Comparison of ENCODE assay signal across 10 mouse cellular contexts in the genomic region with DNA sequence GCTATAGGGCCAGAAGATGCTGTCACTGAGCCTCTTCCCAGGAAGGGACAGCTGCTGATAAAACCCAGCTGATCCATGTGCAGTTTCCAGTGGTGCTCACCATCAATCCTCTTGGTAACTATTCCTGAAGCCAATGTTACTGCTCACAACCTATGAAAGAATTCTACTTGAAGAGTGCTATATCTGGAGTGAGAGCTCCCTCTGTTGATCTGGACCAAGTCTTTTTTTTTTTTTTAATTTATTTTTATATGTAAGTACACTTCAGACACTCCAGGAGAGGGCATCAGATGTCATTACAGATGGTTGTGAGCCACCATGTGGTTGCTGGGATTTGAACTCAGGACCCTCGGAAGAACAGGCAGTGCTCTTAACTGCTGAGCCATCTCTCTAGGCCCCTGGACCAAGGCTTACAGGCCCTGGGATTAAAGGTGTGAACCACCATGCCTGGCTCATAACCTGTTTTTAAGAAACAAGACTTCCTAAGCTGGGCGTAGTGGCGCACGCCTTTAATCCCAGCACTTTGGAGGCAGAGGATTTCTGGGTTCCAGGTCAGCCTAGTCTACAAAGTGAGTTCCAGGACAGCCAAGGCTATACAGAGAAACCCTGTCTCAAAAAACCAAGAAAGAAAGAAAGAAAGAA. TPM values are rescaled to one million over a fixed set of nuclear protein-coding genes. Genes with fewer than 3 reads are reported as not detected.
A peak's percentile ranks its signal among the peaks of the same experiment; 100 is the strongest.
DNase-seq lines count a peak whose midpoint lies in the region; ATAC-seq and TF ChIP-seq lines count a peak whose summit lies in the region.
"Had no signal": no experiment of that assay in that cellular context is flagged by ENCODE, and none has a peak within 500 bp of the region (broad histone marks: within the 10 kb centered on the region; RNA-seq: fewer than 3 reads in every experiment).

No protein-coding gene starts in this region.

- no peak overlapping the region for H3K4me3 ChIP-seq in hindbrain, postnatal 0 days (ENCODE audit: low read length)
- no peak overlapping the region for H3K4me3 ChIP-seq in hindbrain, embryonic 12.5 days
- no peak overlapping the region for H3K4me3 ChIP-seq in midbrain, embryonic 14.5 days (replicated peaks; ENCODE audit: low read depth, low read length)
- no peak overlapping the region for H3K4me3 ChIP-seq in midbrain, embryonic 13.5 days (replicated peaks)
- no peak overlapping the region for H3K4me3 ChIP-seq in stomach, postnatal 0 days (ENCODE audit: low read depth, low read length)
- H3K4me3 ChIP-seq: forebrain, embryonic 12.5 days had no signal

- H3K4me2 ChIP-seq in hindbrain, postnatal 0 days (ENCODE audit: low read depth, low read length): no peak overlapping the region
- H3K4me2 ChIP-seq in hindbrain, embryonic 12.5 days (replicated peaks): no peak overlapping the region
- no peak overlapping the region for H3K4me2 ChIP-seq in midbrain, embryonic 14.5 days (ENCODE audit: low read length)
- H3K4me2 ChIP-seq in midbrain, embryonic 13.5 days (replicated peaks): no peak overlapping the region
- H3K4me2 ChIP-seq in stomach, postnatal 0 days (replicated peaks; ENCODE audit: low read depth): no peak overlapping the region
- H3K4me2 ChIP-seq: forebrain, embryonic 12.5 days had no signal

- 98% methylated on average over 4 of the region's 4 CpGs for WGBS in hindbrain, postnatal 0 days
- WGBS in hindbrain, embryonic 12.5 days: 94% methylated on average over 4 of the region's 4 CpGs
- 98% methylated on average over 4 of the region's 4 CpGs for WGBS in midbrain, embryonic 14.5 days
- WGBS in midbrain, embryonic 13.5 days: 95% methylated on average over 4 of the region's 4 CpGs
- 89% methylated on average over 4 of the region's 4 CpGs for WGBS in stomach, postnatal 0 days

- no peaks in the 10 kb centered on the region for H3K4me1 ChIP-seq in hindbrain, postnatal 0 days (ENCODE audit: insufficient read depth, low read length)
- no peaks in the 10 kb centered on the region for H3K4me1 ChIP-seq in hindbrain, embryonic 12.5 days
- no peaks in the 10 kb centered on the region for H3K4me1 ChIP-seq in midbrain, embryonic 14.5 days (ENCODE audit: control insufficient read depth, insufficient read depth, low read length)
- no peaks in the 10 kb centered on the region for H3K4me1 ChIP-seq in midbrain, embryonic 13.5 days (replicated peaks)
- no peaks in the 10 kb centered on the region for H3K4me1 ChIP-seq in stomach, postnatal 0 days (replicated peaks; ENCODE audit: control insufficient read depth, insufficient read depth)
- H3K4me1 ChIP-seq: forebrain, embryonic 12.5 days had no signal

- no peak for TF ChIP-seq EP300 in stomach, postnatal 0 days (optimal IDR thresholded peaks at IDR 0.05)

- ATAC-seq in hindbrain, postnatal 0 days: peak; percentile 35; the same call in 1 of the 2 replicates
- ATAC-seq in hindbrain, embryonic 12.5 days (ENCODE audit: low FRiP score): no peak
- no peak for ATAC-seq in midbrain, embryonic 14.5 days (ENCODE audit: low FRiP score, low TSS enrichment)
- ATAC-seq in midbrain, embryonic 13.5 days: no peak
- no peak for ATAC-seq in stomach, postnatal 0 days (ENCODE audit: low FRiP score, low TSS enrichment)

- no peaks in the 10 kb centered on the region for H3K27me3 ChIP-seq in hindbrain, postnatal 0 days (ENCODE audit: insufficient read depth, low read length)
- no peaks in the 10 kb centered on the region for H3K27me3 ChIP-seq in hindbrain, embryonic 12.5 days
- no peaks in the 10 kb centered on the region for H3K27me3 ChIP-seq in midbrain, embryonic 14.5 days (ENCODE audit: control insufficient read depth, insufficient read depth, low read length)
- H3K27me3 ChIP-seq in midbrain, embryonic 13.5 days: no peaks in the 10 kb centered on the region
- H3K27me3 ChIP-seq in stomach, postnatal 0 days (ENCODE audit: control insufficient read depth, insufficient read depth, low read length): no peaks in the 10 kb centered on the region
- H3K27me3 ChIP-seq: forebrain, embryonic 12.5 days had no signal

- peak; percentile 54 for TF ChIP-seq CTCF in hindbrain, postnatal 0 days (IDR thresholded peaks at IDR 0.05; ENCODE audit: low read depth)
- TF ChIP-seq CTCF in stomach, postnatal 0 days (IDR thresholded peaks at IDR 0.05; ENCODE audit: low read depth): peak; percentile 61

- H3K9me3 ChIP-seq in hindbrain, postnatal 0 days (ENCODE audit: low read length): peaks cover 10% of the 10 kb centered on the region
- H3K9me3 ChIP-seq in hindbrain, embryonic 12.5 days (replicated peaks): peaks cover 12% of the 10 kb centered on the region
- H3K9me3 ChIP-seq in midbrain, embryonic 14.5 days (ENCODE audit: control insufficient read depth, low read length): peaks cover 13% of the 10 kb centered on the region; the same call in 1 of the 2 replicates
- H3K9me3 ChIP-seq in midbrain, embryonic 13.5 days: peaks cover 15% of the 10 kb centered on the region; the same call in 1 of the 2 replicates
- H3K9me3 ChIP-seq in stomach, postnatal 0 days (ENCODE audit: control insufficient read depth, low read length): no peaks in the 10 kb centered on the region

- H3K9ac ChIP-seq in hindbrain, postnatal 0 days (replicated peaks; ENCODE audit: low read length): no peak overlapping the region
- H3K9ac ChIP-seq in hindbrain, embryonic 12.5 days: no peak overlapping the region
- H3K9ac ChIP-seq in midbrain, embryonic 14.5 days (replicated peaks; ENCODE audit: low read length): no peak overlapping the region
- no peak overlapping the region for H3K9ac ChIP-seq in midbrain, embryonic 13.5 days (replicated peaks)
- no peak overlapping the region for H3K9ac ChIP-seq in stomach, postnatal 0 days (ENCODE audit: low read length)
- H3K9ac ChIP-seq: forebrain, embryonic 12.5 days had no signal

- peak; percentile 56 for DNase-seq in hindbrain, postnatal 0 days (ENCODE audit: low spot score)
- DNase-seq in midbrain, embryonic 14.5 days: peak; percentile 25
- peak; percentile 40 for DNase-seq in R1 (ENCODE audit: low read depth, low spot score)
- DNase-seq in stomach, postnatal 0 days (ENCODE audit: low spot score): no peak
- DNase-seq in cerebellum, adult 18-20 months: no peak
- no peak for DNase-seq in embryo, embryonic 10 days (ENCODE audit: low spot score)
- DNase-seq: kidney, postnatal 25 days had no signal

- no peak overlapping the region for H3K27ac ChIP-seq in hindbrain, postnatal 0 days
- H3K27ac ChIP-seq in hindbrain, embryonic 12.5 days: no peak overlapping the region
- no peak overlapping the region for H3K27ac ChIP-seq in midbrain, embryonic 14.5 days (replicated peaks; ENCODE audit: low read depth, low read length)
- no peak overlapping the region for H3K27ac ChIP-seq in midbrain, embryonic 13.5 days
- no peak overlapping the region for H3K27ac ChIP-seq in stomach, postnatal 0 days (replicated peaks)
- H3K27ac ChIP-seq: forebrain, embryonic 12.5 days had no signal

- H3K36me3 ChIP-seq in hindbrain, postnatal 0 days (ENCODE audit: insufficient read depth, low read length): no peaks in the 10 kb centered on the region
- H3K36me3 ChIP-seq in hindbrain, embryonic 12.5 days: peaks cover 3% of the 10 kb centered on the region; the same call in 1 of the 2 replicates
- no peaks in the 10 kb centered on the region for H3K36me3 ChIP-seq in midbrain, embryonic 14.5 days (ENCODE audit: control insufficient read depth, insufficient read depth, low read length)
- 0 out of 2 replicates have a peak, but pooled peaks cover 5% of the 10 kb centered on the region for H3K36me3 ChIP-seq in midbrain, embryonic 13.5 days
- H3K36me3 ChIP-seq in stomach, postnatal 0 days (ENCODE audit: control insufficient read depth, insufficient read depth, low read length): no peaks in the 10 kb centered on the region
- H3K36me3 ChIP-seq: forebrain, embryonic 12.5 days had no signal

RNA-seq across cellular contexts. Expression of gene Snapc3, which starts 7.5 kb away (rescaled TPM):
- 20.1 and 42.8 TPM in 2 replicates for total RNA-seq in hindbrain, postnatal 0 days (2014; rRNA removed)
- polyA plus RNA-seq in hindbrain, postnatal 0 days (2015; fragmentation: Nextera tagmentation; extraction: Ambion mirVana): 30.6 and 34.1 TPM in 2 replicates
- 82.1 and 83.1 TPM in 2 replicates for polyA plus RNA-seq in hindbrain, embryonic 12.5 days (2016; fragmentation: Nextera tagmentation; extraction: Ambion mirVana)
- polyA plus RNA-seq in midbrain, embryonic 14.5 days (2014; fragmentation: Nextera tagmentation; extraction: Ambion mirVana): 86.8 and 87.3 TPM in 2 replicates
- 93.9 and 95.5 TPM in 2 replicates for polyA plus RNA-seq in midbrain, embryonic 13.5 days (2015; fragmentation: Nextera tagmentation; extraction: Ambion mirVana)
- polyA plus RNA-seq in stomach, postnatal 0 days (2015; fragmentation: Nextera tagmentation; extraction: Ambion mirVana): 14.7 and 16.6 TPM in 2 replicates

Comparison
In these comparisons a context has a peak if more than half of its experiments do, and no peak if none do; other contexts are left out.
1. DNase-seq: peak in hindbrain, postnatal 0 days (single experiment), midbrain, embryonic 14.5 days (single experiment) and R1 (single experiment); none in stomach, postnatal 0 days (single experiment), cerebellum, adult 18-20 months (0 of 2) and embryo, embryonic 10 days (single experiment).